ENCODE assay signal across 8 mouse cellular contexts in genomic region chr12:30890067-30890466, GRCm38 (mm10). TPM values are rescaled to one million over a fixed set of nuclear protein-coding genes. Genes with fewer than 3 reads are reported as not detected.
A peak's percentile ranks its signal among the peaks of the same experiment; 100 is the strongest.
DNase-seq lines count a peak whose midpoint lies in the region; ATAC-seq and TF ChIP-seq lines count a peak whose summit lies in the region.

No protein-coding gene starts in this region.

- H3K4me3 ChIP-seq in E14TG2a.4 (replicated peaks; ENCODE audit: low read length) = no peak overlapping the region
- H3K4me3 ChIP-seq in cortical plate, adult 2 months (ENCODE audit: insufficient read depth, low read length) = no peak overlapping the region
- no peak overlapping the region for H3K4me3 ChIP-seq in liver, embryonic 14.5 days (ENCODE audit: insufficient read depth in 1 of 2, low read depth in 2 of 2, low read length in 2 of 2)
- no peak overlapping the region for H3K4me3 ChIP-seq in neural tube, embryonic 12.5 days

- H3K9me3 ChIP-seq in E14TG2a.4 (ENCODE audit: low read length) = no peaks in the 10 kb centered on the region
- no peaks in the 10 kb centered on the region for H3K9me3 ChIP-seq in liver, embryonic 14.5 days (ENCODE audit: control insufficient read depth, low read length)
- H3K9me3 ChIP-seq in neural tube, embryonic 12.5 days = no peaks in the 10 kb centered on the region

- H3K9ac ChIP-seq in liver, embryonic 14.5 days (replicated peaks) = no peak overlapping the region
- H3K9ac ChIP-seq in neural tube, embryonic 12.5 days = no peak overlapping the region

- peaks cover 20% of the 10 kb centered on the region for H3K27me3 ChIP-seq in E14TG2a.4 (ENCODE audit: insufficient read depth, low read length)
- peaks cover 19% of the 10 kb centered on the region for H3K27me3 ChIP-seq in liver, embryonic 14.5 days (ENCODE audit: control insufficient read depth, insufficient read depth, low read length)
- peaks cover 9% of the 10 kb centered on the region for H3K27me3 ChIP-seq in neural tube, embryonic 12.5 days (replicated peaks)

- no peak for TF ChIP-seq EP300 in liver, embryonic 14.5 days (IDR thresholded peaks at IDR 0.05; ENCODE audit: low read depth)

- no peak overlapping the region for H3K4me2 ChIP-seq in liver, embryonic 14.5 days (ENCODE audit: low read depth)
- no peak overlapping the region for H3K4me2 ChIP-seq in neural tube, embryonic 12.5 days (replicated peaks)

- 34% methylated on average over 5 of the region's 5 CpGs for WGBS in liver, embryonic 14.5 days (ENCODE audit: insufficient replicate concordance)
- 40% methylated on average over 5 of the region's 5 CpGs for WGBS in neural tube, embryonic 12.5 days

- H3K27ac ChIP-seq in cortical plate, adult 2 months (ENCODE audit: insufficient read depth, low read length) = no peak overlapping the region
- no peak overlapping the region for H3K27ac ChIP-seq in liver, embryonic 14.5 days
- no peak overlapping the region for H3K27ac ChIP-seq in neural tube, embryonic 12.5 days

- TF ChIP-seq CTCF in E14TG2a.4 (conservative IDR thresholded peaks at IDR 0.05; ENCODE audit: low read length) = peak; percentile 53
- peak; percentile 76 for TF ChIP-seq CTCF in cortical plate, adult 2 months (IDR thresholded peaks at IDR 0.05; ENCODE audit: extremely low read depth, insufficient read depth, low read length)
- TF ChIP-seq CTCF in liver, embryonic 14.5 days (IDR thresholded peaks at IDR 0.05; ENCODE audit: low read depth) = peak; percentile 88

- no peak for TF ChIP-seq POLR2A in cortical plate, adult 2 months (IDR thresholded peaks at IDR 0.05; ENCODE audit: extremely low read depth, insufficient read depth, low read length)

- peaks cover 6% of the 10 kb centered on the region; the same call in 1 of the 2 replicates for H3K36me3 ChIP-seq in E14TG2a.4 (ENCODE audit: insufficient read depth, low read length)
- peaks cover 19% of the 10 kb centered on the region for H3K36me3 ChIP-seq in liver, embryonic 14.5 days (replicated peaks; ENCODE audit: control insufficient read depth, insufficient read depth, low read depth)
- H3K36me3 ChIP-seq in neural tube, embryonic 12.5 days = peaks cover 9% of the 10 kb centered on the region; the same call in 1 of the 2 replicates

- no peaks in the 10 kb centered on the region for H3K4me1 ChIP-seq in E14TG2a.4 (replicated peaks; ENCODE audit: low read depth, low read length)
- no peaks in the 10 kb centered on the region for H3K4me1 ChIP-seq in cortical plate, adult 2 months (ENCODE audit: control insufficient read depth, insufficient read depth, low read length)
- H3K4me1 ChIP-seq in liver, embryonic 14.5 days (replicated peaks; ENCODE audit: control insufficient read depth in 2 of 2, insufficient read depth in 2 of 2, low read length in 1 of 2) = peaks cover 10 to 14% of the 10 kb centered on the region in 2 experiments
- no peaks in the 10 kb centered on the region for H3K4me1 ChIP-seq in neural tube, embryonic 12.5 days

- peak; percentile 45 for DNase-seq in R1 (ENCODE audit: low read depth, low spot score)
- peak; percentile 57 to 75 for DNase-seq in heart, postnatal 14 days
- peak; percentile 66 to 87 for DNase-seq in kidney, postnatal 25 days
- DNase-seq in liver, embryonic 14.5 days (ENCODE audit: low read depth in 3 of 3, low spot score in 3 of 3) = peak in 1 of 3 experiments; percentile 55

- intact Hi-C loops in heart, postnatal 14 days (cut with DNase I) = loop anchor here (1.0 kb wide), 1 partner anchor 293 kb away; no protein-coding TSS in a partner anchor

- ATAC-seq in liver, embryonic 14.5 days (ENCODE audit: insufficient read depth) = peak; percentile 36; the same call in 1 of the 2 replicates
- ATAC-seq in neural tube, embryonic 12.5 days (ENCODE audit: low FRiP score, low read depth) = 0 out of 2 replicates have a peak, but pooled peaks have one; percentile 17
- ATAC-seq in monocyte, adult 5-6 weeks (replicated peaks; ENCODE audit: insufficient number of reproducible peaks, low FRiP score, low TSS enrichment, poor library complexity, severe bottlenecking) = no peak

RNA-seq across cellular contexts. Expression of gene Alkal2, which starts 5.9 kb away (rescaled TPM):
- polyA plus RNA-seq in cortical plate, adult 2 months (2012; rRNA removed) = 1.1 and 1.3 TPM in 2 replicates
- total RNA-seq in heart, postnatal 14 days (2021) = under 1 TPM; 0.80 to 0.96 TPM
- not detected in 2 replicates for polyA plus RNA-seq in liver, embryonic 14.5 days (2012; rRNA removed)
- polyA plus RNA-seq in liver, embryonic 14.5 days (2014; fragmentation: Nextera tagmentation; extraction: Ambion mirVana) = not detected in 2 replicates
- 0.14 and 0.51 TPM in 2 replicates for polyA plus RNA-seq in neural tube, embryonic 12.5 days (2016; fragmentation: Nextera tagmentation; extraction: Ambion mirVana)
- total RNA-seq in monocyte, adult 5-6 weeks (2017) = not detected in 3 replicates

RNA-seq across cellular contexts. Expression of gene Acp1, which starts 21.3 kb away (rescaled TPM):
- 19.8 and 21.1 TPM in 2 replicates for polyA plus RNA-seq in cortical plate, adult 2 months (2012; rRNA removed)
- total RNA-seq in heart, postnatal 14 days (2021) = 10 to 100 TPM; 30.8 to 38.0 TPM
- polyA plus RNA-seq in liver, embryonic 14.5 days (2012; rRNA removed) = 21.0 and 43.2 TPM in 2 replicates
- polyA plus RNA-seq in liver, embryonic 14.5 days (2014; fragmentation: Nextera tagmentation; extraction: Ambion mirVana) = 349 and 368 TPM in 2 replicates
- 131 and 134 TPM in 2 replicates for polyA plus RNA-seq in neural tube, embryonic 12.5 days (2016; fragmentation: Nextera tagmentation; extraction: Ambion mirVana)
- total RNA-seq in monocyte, adult 5-6 weeks (2017) = 32.0 to 42.7 TPM (median 42.3 TPM) in 3 replicates

RNA-seq across cellular contexts. Expression of gene Sh3yl1, which starts 21.4 kb away (rescaled TPM):
- polyA plus RNA-seq in cortical plate, adult 2 months (2012; rRNA removed) = 8.7 and 9.3 TPM in 2 replicates
- total RNA-seq in heart, postnatal 14 days (2021) = 1 to 10 TPM; 2.4 TPM
- 11.0 and 19.4 TPM in 2 replicates for polyA plus RNA-seq in liver, embryonic 14.5 days (2012; rRNA removed)
- 31.3 and 37.4 TPM in 2 replicates for polyA plus RNA-seq in liver, embryonic 14.5 days (2014; fragmentation: Nextera tagmentation; extraction: Ambion mirVana)
- 31.7 and 32.0 TPM in 2 replicates for polyA plus RNA-seq in neural tube, embryonic 12.5 days (2016; fragmentation: Nextera tagmentation; extraction: Ambion mirVana)
- total RNA-seq in monocyte, adult 5-6 weeks (2017) = 0.39 to 2.3 TPM (median 2.1 TPM) in 3 replicates
